Mouse (Mus musculus) megakaryocyte progenitor cell, adult 5-6 weeks (primary cell): ENCODE data around the gene Gpatch8. TPM values are rescaled to one million over a fixed set of nuclear protein-coding genes. Genes with fewer than 3 reads are reported as not detected.

Experiments
- ATAC-seq: replicated peaks from 2 replicates; pipeline ENCODE4 v1.8.0; 2016; ENCODE audit warnings: mild to moderate bottlenecking, moderate TSS enrichment, inconsistent platforms; ENCODE audit not compliant: poor library complexity
- total RNA-seq, 2 experiments: library from RNA; stranded (forward) in 1 of 2; stranded (reverse) in 1 of 2; fragments of 157-497, 149-512 nt in 1 of 2; fragments of 200-1000 nt in 1 of 2; gene quantifications; 2 replicates each; pipeline versions ENCODE4 v1.2.3 to v1.2.4; 2015 to 2017

Gene Gpatch8
- total RNA-seq, 2 experiments from 2014 or later: 17.4 to 24.4 TPM

- ATAC-seq: peak; percentile 85
These were observed 100.3 kb downstream of the Gpatch8 start for GRCm38 (mm10) chr11:102455740-102456396.

DNA sequence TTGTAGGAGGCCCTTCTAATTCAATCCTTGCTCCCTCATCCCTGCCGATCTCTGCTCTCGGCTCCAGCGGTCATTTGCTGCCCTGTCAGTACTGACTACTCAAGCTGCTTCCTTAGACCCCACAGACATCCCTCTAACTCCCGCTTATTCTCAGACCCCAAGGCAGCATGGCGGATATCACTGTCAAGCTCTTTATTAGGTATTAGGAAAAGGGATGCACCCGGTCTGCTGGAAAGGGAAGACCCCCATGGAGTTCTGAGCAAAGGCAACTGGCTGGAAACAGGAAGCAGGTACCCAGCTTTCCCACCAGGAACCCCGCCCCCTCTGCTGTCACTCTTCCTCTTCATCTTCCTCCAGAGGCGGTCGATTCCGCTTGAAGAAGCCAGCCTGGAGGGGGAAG is 103.1 kb downstream of the Gpatch8 start:
- no peak for ATAC-seq

DNA sequence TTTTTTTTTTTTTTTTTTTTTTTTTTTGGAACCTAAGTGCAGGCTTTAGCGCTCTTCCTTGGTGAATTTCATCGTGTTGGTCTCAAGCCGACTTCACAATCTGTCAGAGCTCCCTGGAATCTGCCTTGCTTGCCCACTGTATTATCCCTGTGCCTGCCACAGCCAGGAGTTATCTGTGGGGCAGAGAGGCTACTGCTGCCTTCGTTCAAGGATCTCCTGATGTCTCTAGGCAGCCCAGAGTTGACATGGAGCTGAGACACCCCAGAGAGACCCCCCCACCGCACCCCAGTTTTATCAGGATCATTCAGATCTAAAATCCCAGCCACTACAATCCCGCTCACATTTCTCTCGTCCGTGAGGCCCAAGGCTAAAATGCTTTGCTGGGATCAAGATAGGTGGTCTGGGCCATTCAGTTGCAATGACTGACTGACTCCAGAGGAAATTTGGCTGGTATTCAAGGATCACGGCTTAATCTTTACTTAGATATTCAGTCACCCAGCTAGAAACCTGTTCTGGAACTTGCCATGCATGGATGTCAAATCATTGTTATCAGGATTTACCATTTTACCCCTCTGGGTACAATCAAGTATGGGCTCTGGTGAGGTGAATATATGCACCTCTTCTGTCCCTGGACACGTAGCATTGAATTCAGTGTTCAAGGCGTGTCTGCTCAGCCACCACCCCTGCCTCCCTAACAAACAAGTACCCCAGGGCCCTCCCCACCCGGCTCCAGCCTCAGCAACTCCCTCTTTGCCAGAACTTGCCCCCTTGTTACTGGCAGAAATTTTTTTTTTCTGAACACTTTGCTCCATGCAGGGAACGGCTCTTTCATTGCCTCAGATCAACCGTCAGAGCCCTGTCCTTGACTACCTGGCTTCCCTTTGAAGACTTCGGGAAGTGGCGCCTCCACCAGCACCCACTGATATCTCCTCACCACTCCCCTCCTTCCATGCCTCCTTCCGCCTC is 106.9 kb downstream of the Gpatch8 start:
- no peak for ATAC-seq

- no peak for ATAC-seq
These were observed 107.9 kb downstream of the Gpatch8 start for GRCm38 (mm10) chr11:102448327-102448726.

- ATAC-seq: peak; percentile 85
These were observed 108.7 kb downstream of the Gpatch8 start, which contains the start of gene Fam171a2 for GRCm38 (mm10) chr11:102447497-102447896. TSS of gene Fam171a2 (minus strand) at chr11:102447682.

DNA sequence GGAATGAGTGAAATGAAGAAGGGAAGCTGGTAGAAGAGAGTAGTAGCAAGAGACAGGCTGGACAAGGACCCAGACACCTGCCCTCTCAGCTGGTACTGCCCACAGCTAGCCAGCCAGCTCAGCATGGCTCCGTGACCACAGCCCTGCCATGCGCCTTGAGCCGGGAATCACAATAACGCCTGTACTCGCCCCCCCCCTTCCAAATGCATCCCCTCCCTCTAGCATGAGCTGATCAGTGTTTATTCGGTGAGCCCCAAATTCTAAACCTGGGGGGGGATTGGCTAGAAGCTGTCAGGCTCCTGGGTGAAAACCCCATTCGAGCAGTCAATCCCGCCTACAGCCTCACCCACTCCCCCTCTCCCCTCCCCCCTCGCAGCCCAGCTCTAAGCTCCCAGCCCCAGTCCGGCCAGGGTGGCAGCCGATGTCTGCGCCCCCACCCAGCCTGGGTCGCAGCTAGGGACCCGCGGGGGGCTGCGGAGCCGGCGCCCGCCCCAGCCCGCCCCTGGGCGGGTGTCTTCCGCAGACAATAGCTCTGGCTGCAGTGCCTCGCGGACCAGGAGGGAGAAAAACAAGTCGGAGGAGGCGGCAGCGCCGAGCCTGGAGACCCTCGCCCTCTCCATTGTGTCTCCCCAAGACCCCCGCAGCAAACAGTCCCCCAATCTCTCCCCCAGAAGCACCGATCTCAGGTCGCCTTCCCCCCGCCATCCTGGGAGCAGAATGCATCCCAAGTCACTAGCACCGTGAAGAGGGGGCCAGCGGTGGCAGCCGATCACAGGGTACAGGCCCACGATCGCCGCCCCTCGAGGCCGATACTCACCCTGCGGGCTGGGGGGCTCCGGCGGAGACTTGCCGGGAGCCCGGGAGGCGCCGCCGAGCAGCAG is 109.4 kb downstream of the Gpatch8 start:
- ATAC-seq: no peak

DNA sequence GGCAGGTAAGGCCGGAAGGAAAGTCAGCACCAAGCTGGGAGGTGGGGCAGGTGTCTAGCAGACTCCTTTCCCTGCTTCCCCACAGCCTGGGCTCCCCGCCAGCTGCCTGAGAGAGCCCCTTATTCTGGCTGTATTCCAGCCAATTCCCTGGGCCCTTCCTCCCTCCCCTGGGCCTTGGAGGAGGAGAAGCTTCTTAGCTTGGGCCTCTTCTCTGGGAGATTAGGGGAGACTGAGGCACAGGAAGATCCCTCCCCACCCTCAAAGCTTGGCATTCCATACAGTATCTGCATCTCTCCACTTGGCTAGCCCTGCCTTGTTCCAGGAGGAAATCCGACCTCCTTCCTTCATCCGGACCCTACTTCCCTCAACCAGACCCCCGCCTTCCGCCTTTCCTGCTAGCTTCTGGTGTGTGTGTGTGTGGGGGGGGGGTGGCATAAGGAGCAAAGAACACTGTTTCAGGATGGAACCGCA is 110.3 kb downstream of the Gpatch8 start:
- ATAC-seq: no peak

DNA sequence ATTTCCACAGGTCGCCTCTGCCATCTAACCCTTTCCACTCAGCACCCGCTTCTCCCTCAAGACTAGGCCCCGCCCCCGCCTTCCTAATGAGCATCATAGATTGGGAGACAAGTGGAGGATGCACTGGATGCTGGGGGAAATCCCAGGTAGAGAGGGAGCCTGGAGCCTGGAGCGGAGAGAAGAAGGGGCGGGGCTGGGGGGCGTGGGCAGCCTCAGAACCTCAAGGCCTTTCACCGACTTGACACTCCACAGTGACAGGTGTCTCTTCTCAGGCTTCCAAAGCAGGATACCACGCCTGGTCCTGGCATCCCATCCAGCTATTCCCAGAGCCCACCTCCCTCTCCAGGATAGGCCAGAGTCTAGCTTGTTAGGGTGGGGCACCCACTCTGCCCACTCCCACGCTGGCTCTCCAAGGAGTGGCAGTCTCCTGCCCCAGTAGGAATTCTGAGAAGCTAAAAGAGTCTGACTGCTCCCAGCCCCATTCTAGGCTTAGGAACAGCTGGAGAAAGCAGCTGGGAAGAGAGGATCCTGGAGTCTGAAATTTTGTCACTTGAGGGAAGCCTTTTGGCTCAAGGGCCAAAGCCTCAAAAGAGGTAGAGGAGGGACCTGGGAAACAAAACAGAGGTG is 110.8 kb downstream of the Gpatch8 start:
- ATAC-seq: no peak

DNA sequence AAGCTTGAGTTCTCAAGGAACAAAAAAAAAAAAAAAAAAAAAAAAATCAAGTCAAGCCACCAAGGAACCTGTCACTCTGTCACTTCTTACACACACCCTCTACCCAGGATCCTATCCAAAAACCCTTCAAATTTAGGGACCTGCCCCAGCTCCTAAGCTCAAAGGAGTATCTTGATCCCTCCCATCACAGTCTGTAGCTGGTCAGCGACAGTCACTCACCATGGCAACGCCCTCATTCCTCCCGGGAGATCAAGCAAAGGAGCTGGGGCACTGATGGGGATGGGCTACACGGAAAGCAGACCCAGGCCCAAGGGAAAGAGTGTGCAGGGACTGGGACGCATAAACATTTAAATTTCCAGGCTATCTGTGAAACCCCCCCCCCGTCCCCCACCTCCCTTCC is 111.4 kb downstream of the Gpatch8 start:
- ATAC-seq: no peak

- ATAC-seq: no peak
These were observed 111.9 kb downstream of the Gpatch8 start for GRCm38 (mm10) chr11:102444321-102444720.

DNA sequence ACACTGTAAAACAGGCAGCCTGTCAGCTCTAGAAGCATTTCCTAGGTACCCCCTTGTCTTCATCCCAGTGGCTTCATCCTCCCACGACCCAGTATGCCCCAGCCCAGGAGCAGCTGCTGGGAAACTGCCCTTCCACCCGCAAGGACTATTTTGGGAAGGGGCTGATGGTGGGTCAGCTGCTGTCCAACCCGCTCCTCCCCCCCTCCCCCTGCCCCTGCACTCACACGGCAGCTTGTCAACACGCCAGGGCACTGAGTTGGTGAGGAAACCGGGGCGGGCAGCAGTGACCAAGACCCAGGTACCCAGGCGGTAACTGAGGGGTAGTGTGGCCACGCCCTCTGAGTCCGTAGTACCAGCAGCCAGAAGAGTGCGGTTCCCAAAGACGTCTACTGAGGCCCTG is 112.5 kb downstream of the Gpatch8 start:
- ATAC-seq: no peak

- ATAC-seq: no peak
These were observed 114.1 kb downstream of the Gpatch8 start for GRCm38 (mm10) chr11:102442089-102442488.

DNA sequence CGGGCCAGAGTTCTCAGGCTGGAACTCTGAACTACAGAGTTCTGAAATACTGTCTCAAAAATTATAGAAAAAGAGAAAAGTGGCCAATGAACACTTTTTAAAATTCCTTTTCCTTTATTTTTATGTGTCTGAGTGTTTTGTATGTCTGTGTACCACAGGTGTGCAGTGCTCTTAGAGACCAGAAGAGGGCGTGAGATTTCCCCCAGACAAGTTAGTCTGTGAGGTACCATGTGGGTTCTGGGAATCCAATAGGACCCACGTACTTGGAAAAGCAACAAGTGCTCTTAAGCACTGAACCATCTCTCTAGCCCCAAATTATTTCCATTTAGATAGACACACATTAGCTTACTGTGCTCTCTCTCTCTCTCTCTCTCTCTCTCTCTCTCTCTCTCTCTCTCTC is 114.8 kb downstream of the Gpatch8 start:
- no peak for ATAC-seq

- peak; percentile 25 for ATAC-seq
These were observed 115.9 kb downstream of the Gpatch8 start for GRCm38 (mm10) chr11:102440255-102440654.

DNA sequence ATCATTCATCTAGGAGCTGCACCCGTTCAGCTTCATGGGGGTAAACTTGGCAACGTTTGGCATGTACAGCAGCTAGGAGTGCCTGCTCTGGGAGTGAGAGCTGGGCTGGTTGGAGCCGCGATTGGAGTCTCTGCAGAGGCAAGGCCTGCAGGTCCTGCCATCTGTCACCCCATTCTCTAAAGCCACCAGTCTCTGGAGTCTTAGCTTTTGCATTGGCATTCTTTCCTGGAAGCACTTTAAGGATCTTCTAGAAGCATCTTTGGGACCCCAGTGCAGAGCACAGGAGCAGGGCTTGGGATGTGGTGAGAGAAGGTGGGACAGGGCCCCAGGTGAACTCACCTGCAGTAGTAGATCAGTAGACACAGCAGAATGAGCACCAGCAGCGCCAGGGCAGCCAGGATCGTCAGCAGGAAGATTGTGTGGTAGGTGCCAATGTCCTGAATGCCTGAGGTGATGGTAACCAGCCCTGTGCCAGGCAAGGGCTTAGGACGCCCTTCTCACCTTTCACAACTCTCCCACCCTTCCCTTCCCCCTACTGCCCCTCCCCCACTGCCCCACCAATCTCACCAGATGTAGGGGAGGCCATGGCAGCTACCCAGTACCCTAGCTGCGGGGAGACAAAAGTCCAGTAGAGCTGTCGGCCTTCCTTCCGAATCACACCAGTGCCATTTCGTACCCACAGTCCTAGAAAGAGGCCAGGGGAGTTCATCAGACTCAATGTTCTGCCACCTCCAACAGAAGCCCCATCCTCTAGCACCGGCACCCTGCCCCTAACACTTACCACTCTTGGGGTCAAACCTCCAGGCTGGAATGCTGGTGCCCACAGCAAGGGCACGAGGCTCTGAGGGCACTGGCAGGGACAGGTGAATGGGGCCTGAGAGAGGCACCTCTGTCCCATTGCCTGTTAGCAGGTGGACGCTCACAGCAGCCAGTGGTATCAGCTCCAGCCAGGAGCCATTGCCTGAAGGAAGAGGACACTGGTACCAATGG is 116.8 kb downstream of the Gpatch8 start:
- no peak for ATAC-seq

- ATAC-seq: peak; percentile 36; the same call in 1 of the 2 replicates
These were observed 117.7 kb downstream of the Gpatch8 start for GRCm38 (mm10) chr11:102438212-102439092.

DNA sequence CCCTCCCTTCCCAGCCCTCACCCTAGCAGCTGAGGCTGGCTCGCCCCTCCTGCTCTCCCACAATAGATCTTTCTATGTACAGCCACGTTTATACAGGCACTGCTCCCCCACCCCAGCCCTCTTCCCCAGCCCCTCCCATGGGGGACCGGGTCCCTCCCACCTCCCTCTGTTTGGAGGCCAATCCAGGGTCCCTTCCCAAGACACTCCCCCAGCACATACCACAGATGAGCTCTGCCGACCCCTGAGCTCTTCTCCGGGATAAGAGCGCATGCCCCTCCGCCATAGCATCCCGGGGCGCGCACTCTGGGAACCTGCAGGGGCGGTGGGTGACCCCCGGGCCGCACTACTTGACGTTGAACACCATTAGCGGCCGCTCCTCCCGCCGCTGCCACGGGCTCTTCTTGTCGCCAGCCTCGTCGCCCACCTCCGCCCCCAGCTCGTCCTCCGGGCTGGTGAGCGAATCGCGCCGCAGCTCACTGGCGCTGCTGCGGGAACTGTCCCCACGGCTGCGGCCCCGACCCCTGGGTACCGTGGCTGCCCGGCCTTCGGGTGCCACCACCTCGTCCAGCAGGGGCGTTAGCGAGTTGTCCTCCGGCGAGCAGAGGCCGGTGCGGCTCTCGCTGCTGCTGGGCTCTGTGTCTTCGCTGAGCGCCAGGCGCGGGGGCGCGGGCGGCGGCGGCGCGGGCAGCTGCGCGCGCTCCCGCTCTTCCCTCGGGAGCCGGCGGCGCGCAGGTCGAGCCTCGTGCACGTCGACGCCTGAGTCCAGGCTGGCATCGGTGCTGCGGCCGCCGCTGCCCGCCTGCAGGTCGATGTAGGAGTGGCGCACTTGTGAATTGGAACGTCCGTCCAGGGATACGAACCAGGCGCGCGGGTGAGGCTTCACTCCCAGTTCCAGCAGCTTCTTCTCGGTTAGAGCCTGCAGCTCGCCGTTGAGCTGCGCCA is 118.8 kb downstream of the Gpatch8 start:
- ATAC-seq: 0 out of 2 replicates have a peak, but pooled peaks have one; percentile 13
